Mouse (Mus musculus) heart, adult 8-10 months (tissue): Measurements from ENCODE around the gene Spata31d1a. TPM values are rescaled to one million over a fixed set of nuclear protein-coding genes. Genes with fewer than 3 reads are reported as not detected.
"Not testable (repeated sequence)": the region's sequence is repeated elsewhere in the genome, so short reads cannot be mapped to it uniquely, and the experiment has no call there.

Experiments
- DNase-seq: peaks from one replicate; pipeline ENCODE4 v3.0.0; 2022; ENCODE audit warnings: low spot score
- total RNA-seq, 4 experiments: library from RNA; stranded (reverse); gene quantifications; 2 replicates each; pipeline ENCODE4 v1.2.4; 2022

Spata31d1a gene
- total RNA-seq, 4 experiments from 2014 or later, result not detected

DNA sequence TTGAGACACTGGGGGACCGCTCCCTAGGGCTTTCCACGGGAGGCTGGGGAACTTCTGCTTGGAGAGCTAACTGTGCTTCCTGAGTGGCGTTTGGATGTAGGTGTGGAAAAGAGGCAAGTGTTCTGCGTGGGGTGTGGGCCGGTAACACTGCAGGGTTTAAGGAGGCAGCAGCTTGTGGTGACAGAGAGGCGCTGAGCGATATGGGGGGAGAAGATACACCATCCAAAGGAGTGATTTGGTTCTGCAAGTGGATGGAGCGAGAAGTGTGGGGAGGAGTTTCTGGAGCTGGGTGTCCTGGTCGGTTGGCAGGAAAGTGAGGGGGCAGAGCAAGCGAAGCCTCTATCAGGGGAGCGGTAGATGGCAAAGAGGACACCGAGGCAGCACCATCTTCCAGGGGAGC lies 6.6 kb downstream of the Spata31d1a start:
- DNase-seq, result no peak

DNA sequence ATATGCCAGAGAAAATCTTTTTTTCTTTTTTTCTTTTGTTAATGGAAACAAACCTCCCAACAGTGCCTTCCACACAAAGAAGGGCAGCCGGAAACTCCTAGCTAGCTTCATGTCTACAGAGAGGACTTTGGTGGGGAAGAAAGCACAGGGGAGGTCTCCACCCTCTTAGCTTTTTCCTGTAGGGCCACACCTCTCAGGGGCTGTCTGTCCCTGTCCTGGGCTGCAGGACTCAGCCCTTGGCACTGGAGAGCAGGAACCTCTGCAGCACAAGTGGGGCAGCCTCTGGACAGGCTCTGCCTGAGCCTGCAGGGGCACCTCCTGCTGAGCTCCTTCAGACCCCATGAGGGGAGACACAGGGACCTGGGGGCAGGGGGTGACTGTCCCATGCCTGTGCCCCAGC lies 10.0 kb downstream of the Spata31d1a start:
- DNase-seq, result not testable (repeated sequence)

- no peak for DNase-seq
These were observed 11.0 kb downstream of the Spata31d1a start for GRCm38 (mm10) chr13:59699131-59699530.

- DNase-seq, result no peak
These were observed 14.3 kb downstream of the Spata31d1a start for GRCm38 (mm10) chr13:59695781-59696180.

DNA sequence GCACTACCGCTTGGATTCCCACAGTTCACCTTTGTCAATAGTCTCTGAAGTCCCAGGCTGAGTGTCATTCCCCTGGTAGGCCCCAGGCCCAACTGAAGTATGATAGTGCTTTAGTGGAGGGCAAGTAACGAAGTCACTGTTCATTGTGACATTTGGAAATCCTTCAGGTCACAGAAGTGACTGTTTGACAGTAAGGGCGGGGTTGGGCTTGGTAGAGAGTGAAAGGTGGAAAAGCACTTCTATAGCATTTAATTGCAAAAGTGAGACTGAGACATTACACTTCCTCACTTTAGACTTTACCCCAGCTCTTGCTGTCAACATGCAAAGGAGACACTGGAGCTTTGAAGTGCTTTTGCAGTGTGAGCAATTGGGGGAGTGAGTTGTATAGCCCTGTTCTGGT lies 16.1 kb downstream of the Spata31d1a start, which contains the start of gene 4921517D22Rik:
TSS of gene 4921517D22Rik (minus strand) at position 101 of the 400 bp plus-strand sequence.
- DNase-seq, result no peak

DNA sequence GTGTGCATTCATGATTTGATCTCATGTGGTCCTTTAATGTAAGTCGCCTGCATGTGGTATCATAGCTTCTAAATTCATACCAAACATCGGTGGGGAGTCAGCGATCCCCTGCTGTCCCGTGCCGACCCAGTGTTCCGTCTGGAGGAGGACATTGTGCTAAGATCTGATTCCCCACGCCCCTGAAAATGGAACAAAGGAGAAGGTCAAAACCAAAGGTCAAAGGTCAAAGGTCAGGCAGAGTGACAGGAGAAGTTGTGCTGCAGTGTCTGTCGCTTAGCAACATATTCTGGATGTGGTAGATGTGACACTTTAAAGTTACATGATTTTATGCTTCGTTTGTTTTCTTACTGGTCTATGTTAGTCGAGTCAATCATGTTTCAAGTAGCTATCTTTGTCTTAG lies 18.7 kb downstream of the Spata31d1a start:
- DNase-seq, result no peak

DNA sequence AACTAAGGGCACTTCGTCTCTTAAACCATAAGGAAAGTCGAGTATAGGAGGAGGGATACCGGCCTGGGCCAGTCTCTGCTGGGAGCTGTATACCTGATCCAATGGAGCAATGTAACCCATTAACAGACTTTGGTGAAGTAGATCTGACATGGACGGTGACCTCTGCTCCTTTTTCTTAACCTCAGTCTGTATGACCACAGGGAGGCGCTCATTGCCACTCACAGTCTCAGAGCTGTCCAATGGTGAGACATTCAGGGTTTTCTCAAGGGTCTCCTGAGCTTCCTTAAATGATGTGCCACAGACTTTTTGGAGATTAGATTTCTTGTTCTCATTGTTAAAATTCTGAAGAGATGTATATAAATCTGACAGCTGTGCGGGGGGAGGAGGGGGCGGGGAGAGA lies 19.6 kb downstream of the Spata31d1a start:
- no peak for DNase-seq

DNA sequence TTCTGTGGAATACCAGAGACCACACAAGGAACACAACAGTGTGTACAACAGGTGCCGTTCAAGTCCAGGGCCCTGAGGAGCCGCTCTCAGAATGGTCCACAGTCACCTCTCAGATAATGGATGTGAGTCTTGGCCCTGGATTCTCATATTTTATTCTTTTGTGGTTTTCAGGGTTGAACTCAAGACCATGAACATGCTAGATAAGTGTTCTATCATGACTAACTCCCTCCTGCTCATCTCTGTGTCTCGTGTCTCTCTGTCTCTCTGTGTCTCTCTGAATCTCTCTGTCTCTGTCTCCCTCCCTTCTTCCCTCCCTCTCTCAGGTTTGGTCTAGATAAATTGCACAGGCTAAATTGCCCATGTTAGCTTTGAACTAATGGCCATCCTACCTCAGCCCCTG lies 20.3 kb downstream of the Spata31d1a start:
- no peak for DNase-seq

DNA sequence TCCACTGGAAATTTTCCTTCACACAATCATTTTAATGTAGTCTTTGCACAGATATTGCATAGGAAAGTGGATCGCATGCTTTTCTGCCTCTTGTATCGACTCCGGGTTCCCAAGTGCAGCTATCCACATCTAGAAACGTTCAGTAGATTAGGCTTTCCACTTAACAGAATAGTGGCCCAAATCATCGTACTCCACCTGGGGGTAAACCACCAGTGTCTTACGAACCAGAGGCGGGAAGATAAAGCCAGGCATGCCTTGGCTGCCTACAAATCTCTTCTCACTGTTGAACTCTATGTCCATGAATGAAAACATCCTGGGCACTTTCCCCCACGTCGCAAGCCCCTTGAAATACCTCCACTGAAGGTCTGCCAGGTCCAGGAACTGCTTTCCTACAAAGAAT lies 20.8 kb downstream of the Spata31d1a start:
- DNase-seq, result no peak

DNA sequence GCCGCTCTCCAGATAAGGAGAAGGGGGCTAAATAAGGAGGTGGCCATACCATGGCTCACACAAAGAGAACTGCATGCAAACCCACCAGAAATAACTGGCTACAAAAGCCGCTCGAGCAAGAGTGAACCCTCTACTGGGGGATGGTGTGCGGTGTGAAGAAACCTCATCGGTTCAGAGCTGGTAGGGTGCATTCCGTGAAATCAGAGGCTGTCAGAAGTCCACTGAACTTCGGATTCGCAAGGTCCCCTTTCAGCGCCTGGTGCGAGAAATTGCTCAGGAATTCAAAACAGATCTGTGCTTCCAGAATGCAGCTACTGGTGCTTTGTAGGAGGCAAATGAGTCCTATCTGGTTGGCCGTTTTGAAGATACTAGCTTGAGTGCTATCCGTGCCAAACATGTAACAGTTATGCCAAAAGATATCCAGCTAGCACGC lies 21.8 kb downstream of the Spata31d1a start:
- peak; percentile 9 for DNase-seq

DNA sequence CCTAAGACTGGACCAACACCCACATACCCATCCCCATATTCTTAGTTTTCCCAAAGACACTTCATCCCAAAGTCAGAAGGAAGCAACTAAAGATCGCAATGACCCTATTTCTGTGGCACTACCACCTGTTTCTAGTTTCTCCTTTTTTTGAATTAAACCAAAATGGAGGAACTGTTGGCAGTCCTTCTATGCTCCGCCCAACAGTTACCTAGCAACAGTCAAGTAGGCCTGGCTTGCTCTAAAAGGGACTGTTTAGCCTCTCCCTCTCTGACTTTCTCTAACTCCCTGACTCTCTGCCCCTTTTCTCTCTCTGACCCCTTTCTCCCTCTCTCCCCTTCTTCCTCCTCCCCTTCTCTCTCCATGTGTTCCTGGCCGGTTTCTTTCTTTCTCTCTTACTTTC lies 24.9 kb downstream of the Spata31d1a start:
- no peak for DNase-seq

GRCm38 (mm10) chr13:59682629-59683028 lies 27.5 kb downstream of the Spata31d1a start:
- DNase-seq, result no peak

GRCm38 (mm10) chr13:59679908-59680307 lies 30.2 kb downstream of the Spata31d1a start:
- DNase-seq, result no peak

- DNase-seq, result no peak
These were observed 30.8 kb downstream of the Spata31d1a start for GRCm38 (mm10) chr13:59679306-59679705.

- no peak for DNase-seq
These were observed 33.6 kb downstream of the Spata31d1a start for GRCm38 (mm10) chr13:59676316-59677229.

- peak; percentile 34 for DNase-seq
These were observed 34.7 kb downstream of the Spata31d1a start, which contains the start of gene Golm1 for GRCm38 (mm10) chr13:59675151-59676011. Golm1 (minus strand) TSS chr13:59675811.

DNA sequence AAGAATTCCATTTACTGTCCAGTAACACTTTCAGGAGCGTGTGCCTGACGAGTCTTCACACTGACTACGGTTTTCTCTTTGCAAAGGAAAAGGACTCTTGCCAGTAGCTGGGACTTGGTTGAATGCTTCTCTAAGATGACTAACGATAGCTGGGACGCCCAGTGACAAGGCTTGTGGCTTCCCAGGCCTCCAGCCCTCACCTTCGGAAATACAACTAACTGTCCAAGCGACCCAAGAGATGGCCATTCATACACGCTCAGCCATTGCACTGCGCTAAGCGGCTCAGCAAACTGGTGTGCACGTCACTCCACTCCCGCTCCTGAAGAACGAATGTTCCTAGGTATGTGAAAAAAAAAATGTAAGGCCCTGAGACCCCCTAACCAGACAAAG lies 35.4 kb downstream of the Spata31d1a start:
- DNase-seq, result no peak

DNA sequence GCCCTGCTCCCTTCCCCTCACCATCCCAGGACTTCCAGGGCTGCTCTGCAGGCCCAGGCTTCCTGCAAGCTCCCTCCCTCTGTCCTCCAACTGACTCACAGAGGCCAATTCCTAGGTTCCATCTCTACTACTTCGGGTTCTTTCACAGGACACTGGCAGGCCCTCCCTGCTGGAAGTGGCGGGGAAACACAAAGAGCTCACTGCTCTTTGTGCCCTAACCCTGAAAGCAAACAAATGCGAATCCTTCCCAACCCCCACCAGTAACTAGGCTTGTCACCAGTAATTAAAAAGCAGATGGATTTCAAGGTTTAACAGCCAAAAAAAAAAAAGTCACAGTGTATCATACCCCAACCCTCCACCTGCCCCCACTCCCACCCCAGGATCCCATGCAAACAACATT lies 35.9 kb downstream of the Spata31d1a start:
- DNase-seq, result no peak

- DNase-seq, result no peak
These were observed 36.5 kb downstream of the Spata31d1a start for GRCm38 (mm10) chr13:59673597-59673996.

DNA sequence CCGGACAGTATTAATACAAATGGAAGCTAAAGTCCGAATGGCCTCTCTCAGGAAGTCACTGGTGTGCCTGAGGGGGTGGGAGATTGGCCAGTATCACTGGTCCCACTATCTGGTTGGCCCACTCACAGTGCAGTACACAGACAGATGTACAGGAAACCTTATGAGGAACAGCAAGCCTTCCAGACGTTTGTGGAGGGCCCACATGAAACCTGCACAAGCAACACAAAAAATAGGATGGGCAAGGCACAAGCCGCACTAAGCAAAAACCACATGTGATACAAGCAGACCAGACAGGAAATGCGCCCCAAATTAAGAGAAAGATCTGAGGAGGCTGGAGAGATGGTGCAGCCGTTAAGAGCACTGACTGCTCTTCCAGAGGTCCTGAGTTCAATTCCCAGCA lies 37.9 kb downstream of the Spata31d1a start:
- DNase-seq, result no peak

GRCm38 (mm10) chr13:59671521-59671920 lies 38.6 kb downstream of the Spata31d1a start:
- no peak for DNase-seq

DNA sequence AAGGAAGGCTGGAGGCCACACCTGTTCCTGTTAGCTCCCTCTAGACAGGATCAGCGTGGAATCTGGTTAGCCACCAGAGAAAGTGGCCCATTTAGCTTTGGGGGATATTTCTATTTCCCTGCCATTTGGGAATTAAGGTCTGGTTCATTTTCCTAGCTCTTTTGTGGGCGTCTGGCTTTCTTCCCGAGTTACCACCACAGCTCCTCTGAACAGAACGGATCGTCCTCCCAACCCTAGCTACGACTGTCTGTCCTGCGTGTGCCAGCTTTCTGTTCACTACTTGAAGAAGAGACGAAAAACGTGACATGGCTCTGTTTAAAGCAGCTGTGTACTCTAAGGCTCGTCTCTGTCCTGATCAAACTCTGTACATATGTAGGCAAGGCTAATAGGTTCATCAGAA lies 40.2 kb downstream of the Spata31d1a start:
- DNase-seq, result no peak
